Mouse (Mus musculus) intestine, postnatal 0 days (tissue): ENCODE measurements around the gene Ranbp17. TPM values are rescaled to one million over a fixed set of nuclear protein-coding genes. Genes with fewer than 3 reads are reported as not detected.

Experiments used
- ATAC-seq: fragments of 200-750 bp; cut with Nextera tagmentation; 2 replicates; pipeline ENCODE4 v1.8.0; 2017; ENCODE audit warnings: mild to moderate bottlenecking, moderate TSS enrichment, moderate library complexity
- H3K27ac ChIP-seq: fragments of 300-500 bp; sonication (generic); 2 replicates; pipeline ENCODE4 v1.5.1; 2014; ENCODE audit warnings: mild to moderate bottlenecking, low read depth, low read length, moderate library complexity
- H3K27me3 ChIP-seq: fragments of 300-500 bp; sonication (generic); replicated peaks from 2 replicates; pipeline ENCODE4 v1.6.1; 2014; ENCODE audit warnings: low read length, mixed read lengths; ENCODE audit not compliant: control insufficient read depth, insufficient read depth
- H3K36me3 ChIP-seq: fragments of 300-500 bp; sonication (generic); 2 replicates; pipeline ENCODE4 v1.6.1; 2014; ENCODE audit warnings: mild to moderate bottlenecking, moderate library complexity; ENCODE audit not compliant: control insufficient read depth, insufficient read depth
- H3K4me1 ChIP-seq: fragments of 300-500 bp; sonication (generic); replicated peaks from 2 replicates; pipeline ENCODE4 v1.6.1; 2014; ENCODE audit warnings: antibody characterized with exemption, low read length, mixed read lengths; ENCODE audit not compliant: control insufficient read depth, insufficient read depth
- H3K4me2 ChIP-seq: fragments of 300-500 bp; sonication (generic); replicated peaks from 2 replicates; pipeline ENCODE4 v1.6.1; 2014; ENCODE audit warnings: low read depth, mild to moderate bottlenecking, moderate library complexity
- H3K4me3 ChIP-seq: fragments of 300-500 bp; sonication (generic); 2 replicates; pipeline ENCODE4 v1.5.1; 2014; ENCODE audit warnings: low read depth, low read length
- H3K9ac ChIP-seq: fragments of 300-500 bp; sonication (generic); 2 replicates; pipeline ENCODE4 v1.6.1; 2014; ENCODE audit warnings: mild to moderate bottlenecking, low read depth, low read length
- H3K9me3 ChIP-seq: fragments of 300-500 bp; sonication (generic); 2 replicates; pipeline ENCODE4 v1.6.1; 2016; ENCODE audit warnings: mixed run types; ENCODE audit not compliant: control insufficient read depth
- CTCF ChIP-seq: sonication (generic); IDR thresholded peaks from 2 replicates; pipeline ENCODE4 v1.5.1; 2016; ENCODE audit warnings: low read depth, mild to moderate bottlenecking, control low read depth, antibody characterized with exemption, moderate library complexity
- WGBS: fragments of 180-500 bp; shearing (Covaris S2); extraction: QIAGEN DNeasy Blood & Tissue Kit; methylation state at CpG from one replicate; pipeline ENCODE4 v1.1.7; 2014; 5-methylcytosine and 5-hydroxymethylcytosine counted together
- polyA plus RNA-seq: library from polyadenylated mRNA; unstranded; fragments of >200 nt; fragmentation: Nextera tagmentation; extraction: Ambion mirVana; gene quantifications from 2 replicates; pipeline ENCODE4 v1.2.1, GENCODE M21; 2015

Gene Ranbp17
- polyA plus RNA-seq, 1 experiment from 2014 or later = 1.1 TPM

DNA sequence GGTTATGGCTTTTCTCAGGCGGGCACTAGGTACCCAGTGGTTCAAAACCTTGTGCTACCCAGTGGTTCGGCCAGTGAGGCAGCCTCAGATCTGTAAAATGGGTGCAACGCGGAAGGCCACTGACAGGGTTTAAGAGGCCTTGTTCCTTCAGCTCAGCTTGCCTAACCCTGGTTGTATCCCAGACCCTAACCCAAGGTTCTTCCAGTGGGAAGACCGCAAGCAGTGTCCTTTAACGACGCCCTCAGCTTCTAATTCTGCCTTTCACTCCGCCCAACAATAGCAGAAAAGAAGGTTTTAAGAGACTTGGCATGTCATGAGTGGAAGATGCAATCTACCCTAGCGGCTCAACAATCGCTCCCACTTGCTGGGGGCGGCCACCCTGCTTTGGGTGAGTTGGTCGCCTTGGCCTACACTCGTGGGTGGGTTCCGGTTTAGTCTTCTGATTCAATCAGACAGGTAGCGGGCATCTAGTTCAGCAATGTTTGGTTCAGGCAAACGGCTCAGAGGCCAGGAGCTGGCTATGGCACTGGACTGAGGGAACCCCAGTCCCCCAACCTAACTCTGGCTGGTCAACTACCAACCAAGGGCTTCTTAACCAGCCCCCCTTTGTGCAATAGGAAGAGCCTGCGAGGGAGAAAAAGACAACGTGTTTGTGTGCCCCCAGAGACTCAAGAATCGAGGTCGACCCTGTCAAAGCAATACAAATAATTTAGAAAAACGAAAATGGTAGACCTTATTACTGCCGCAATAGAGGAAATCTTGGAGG lies 315.0 kb downstream of the Ranbp17 start:
- no peak for TF ChIP-seq CTCF
- H3K4me2 ChIP-seq = no peak overlapping the region
- ATAC-seq = no peak

DNA sequence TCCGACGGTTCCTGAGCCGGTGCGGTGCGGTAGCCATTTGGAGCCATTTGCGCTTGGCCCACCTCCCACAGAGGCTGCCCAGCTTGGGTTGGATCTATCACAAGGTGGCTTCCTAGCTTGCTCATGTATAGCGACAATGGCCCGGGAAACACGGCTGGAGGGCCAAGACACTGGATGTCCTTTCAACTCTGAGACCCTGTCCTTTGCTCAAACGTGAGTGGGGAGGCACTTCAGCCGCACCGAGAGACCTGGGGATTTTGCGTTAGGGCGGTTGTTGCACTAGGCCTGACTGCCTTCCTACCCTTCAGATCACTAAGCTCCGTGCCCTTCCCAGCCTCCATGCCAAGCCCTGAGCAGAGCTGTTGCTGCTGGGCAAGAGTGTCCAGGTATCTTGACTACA lies 315.9 kb downstream of the Ranbp17 start:
- no peak overlapping the region for H3K27ac ChIP-seq
- H3K4me1 ChIP-seq = peaks cover 5% of the 10 kb centered on the region; the same call in 1 of the 2 replicates
- peaks cover 93% of the 10 kb centered on the region for H3K27me3 ChIP-seq
- H3K4me3 ChIP-seq = no peak overlapping the region
- TF ChIP-seq CTCF = no peak
- no peak overlapping the region for H3K9ac ChIP-seq
- no peak overlapping the region for H3K4me2 ChIP-seq
- 18% methylated on average over 15 of the region's 15 CpGs for WGBS
- no peaks in the 10 kb centered on the region for H3K9me3 ChIP-seq
- no peak for ATAC-seq
- H3K36me3 ChIP-seq = no peaks in the 10 kb centered on the region

More for the DNA sequence above, 315.0 kb downstream of the Ranbp17 start:
- H3K9me3 ChIP-seq = no peaks in the 10 kb centered on the region
- H3K36me3 ChIP-seq = no peaks in the 10 kb centered on the region; the same call in 1 of the 2 replicates
- no peak overlapping the region for H3K27ac ChIP-seq
- H3K4me3 ChIP-seq = no peak overlapping the region
- no peak overlapping the region for H3K9ac ChIP-seq
- WGBS = 21% methylated on average over 22 of the region's 22 CpGs
- peaks cover 93% of the 10 kb centered on the region for H3K27me3 ChIP-seq
- H3K4me1 ChIP-seq = peaks cover 5% of the 10 kb centered on the region; the same call in 1 of the 2 replicates

DNA sequence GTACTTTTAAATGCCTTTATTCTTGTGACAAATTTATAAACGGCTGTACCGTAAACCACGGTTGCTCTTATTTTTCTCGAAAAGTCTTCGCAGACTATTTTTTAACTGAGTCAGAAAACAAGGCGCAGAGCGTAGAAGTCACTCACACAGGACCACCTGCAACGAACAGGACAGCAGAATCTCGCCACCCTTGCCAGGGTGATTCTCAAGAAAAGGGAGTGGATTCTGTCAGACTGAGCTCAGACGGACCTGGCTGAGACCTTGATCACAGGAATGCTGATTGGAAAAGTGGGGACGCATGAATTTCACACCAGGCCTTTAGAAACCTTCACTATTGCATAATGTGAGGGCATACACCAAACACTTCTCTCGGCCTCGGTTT lies 316.4 kb downstream of the Ranbp17 start:
- 25% methylated on average over 13 of the region's 13 CpGs for WGBS
- Histone ChIP-seq H3K4me3 (no peak overlapping the region), H3K4me2 (no peak overlapping the region), H3K27me3 (peaks cover 93% of the 10 kb centered on the region), H3K36me3 (no peaks in the 10 kb centered on the region), H3K9me3 (no peaks in the 10 kb centered on the region), H3K27ac (no peak overlapping the region), H3K4me1 (peaks cover 5% of the 10 kb centered on the region; the same call in 1 of the 2 replicates), H3K9ac (no peak overlapping the region)
- ATAC-seq = no peak
- TF ChIP-seq CTCF = no peak

DNA sequence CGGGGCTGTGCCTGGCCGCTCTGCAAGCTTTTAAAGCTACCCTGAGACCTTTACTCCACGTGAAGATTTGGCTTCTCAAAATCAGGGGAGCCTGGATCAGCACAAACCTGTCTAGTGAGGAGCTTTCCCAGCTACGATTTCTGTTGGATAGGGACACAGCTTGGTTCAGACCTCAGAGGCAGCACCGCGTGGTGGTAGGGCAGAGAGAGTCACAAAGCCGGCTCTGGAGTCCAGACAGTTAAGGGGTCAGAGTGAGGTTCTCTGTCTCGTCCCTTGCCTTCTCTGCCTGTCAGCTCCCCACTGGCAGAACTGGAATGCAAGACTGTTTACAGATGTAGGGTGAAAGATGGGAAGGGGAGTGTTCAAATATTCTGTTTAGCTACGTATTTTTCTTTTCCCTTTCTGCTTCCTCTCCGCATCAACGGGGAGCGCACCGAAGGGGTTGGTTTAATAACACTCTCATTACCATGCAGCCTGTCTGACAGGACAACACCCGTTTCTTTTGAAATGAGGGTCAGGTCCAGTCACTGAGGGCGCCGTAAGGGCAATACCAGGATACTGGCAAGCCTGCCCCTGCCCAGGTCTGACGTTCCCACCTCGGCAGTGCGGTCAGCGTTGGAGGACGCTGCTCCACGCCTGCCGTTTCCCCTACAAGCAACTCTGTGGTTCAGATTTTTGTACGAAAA lies 317.0 kb downstream of the Ranbp17 start:
- H3K27me3 ChIP-seq = peaks cover 90% of the 10 kb centered on the region
- no peak for TF ChIP-seq CTCF
- H3K36me3 ChIP-seq = no peaks in the 10 kb centered on the region
- no peak overlapping the region for H3K4me2 ChIP-seq
- 6% methylated on average over 24 of the region's 24 CpGs for WGBS
- H3K9me3 ChIP-seq = no peaks in the 10 kb centered on the region
- H3K9ac ChIP-seq = no peak overlapping the region
- H3K27ac ChIP-seq = no peak overlapping the region
- H3K4me1 ChIP-seq = peaks cover 5% of the 10 kb centered on the region; the same call in 1 of the 2 replicates
- no peak for ATAC-seq
- no peak overlapping the region for H3K4me3 ChIP-seq

DNA sequence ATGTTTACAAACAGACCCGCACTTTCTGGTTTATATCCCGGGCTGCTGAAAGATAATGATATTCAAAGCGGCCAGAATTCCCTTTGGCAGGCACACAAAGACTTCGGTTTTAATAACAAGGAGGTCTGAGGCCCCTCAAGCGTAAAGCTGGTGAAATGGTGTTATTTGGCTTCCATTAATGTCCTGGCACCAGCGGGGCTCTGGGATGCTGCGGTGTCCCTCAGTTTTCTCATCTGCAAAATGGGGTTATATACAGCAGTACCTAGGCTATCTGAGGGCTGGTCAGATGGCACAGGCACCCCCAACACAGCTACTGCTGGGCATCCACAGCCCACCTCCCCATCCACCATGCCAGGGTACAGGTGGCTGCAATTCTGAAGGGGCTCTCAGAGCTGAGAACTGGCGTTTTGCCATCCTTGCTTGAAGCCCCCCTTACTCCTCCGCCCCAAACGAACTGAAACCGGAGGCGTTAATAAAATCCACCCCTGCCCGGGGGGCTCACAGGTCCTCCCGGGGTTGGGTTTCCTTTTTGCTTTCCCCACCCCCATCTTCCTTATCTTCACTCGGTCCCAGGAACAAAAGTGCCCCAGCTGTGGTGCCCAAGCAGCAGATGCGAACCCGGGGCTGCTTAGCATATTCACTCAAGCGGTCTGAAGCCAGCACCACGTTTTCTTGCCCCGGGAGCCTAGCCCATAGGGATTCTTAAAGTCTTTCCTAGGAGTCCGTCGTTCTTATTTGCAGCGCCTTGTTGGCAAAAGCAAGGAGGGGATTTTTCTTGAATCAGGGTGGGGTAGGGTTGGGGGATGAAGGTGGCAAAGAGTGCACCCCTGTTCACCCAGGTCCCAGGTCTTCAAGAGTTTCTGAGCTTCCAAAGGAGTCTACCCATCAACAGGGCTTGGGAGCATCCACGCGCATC lies 317.8 kb downstream of the Ranbp17 start:
- H3K9me3 ChIP-seq = no peaks in the 10 kb centered on the region
- H3K27me3 ChIP-seq = peaks cover 84% of the 10 kb centered on the region
- H3K4me3 ChIP-seq = no peak overlapping the region
- no peak overlapping the region for H3K9ac ChIP-seq
- no peak for ATAC-seq
- no peak overlapping the region for H3K4me2 ChIP-seq
- no peaks in the 10 kb centered on the region for H3K36me3 ChIP-seq
- TF ChIP-seq CTCF = no peak
- WGBS = 5% methylated on average over 25 of the region's 25 CpGs
- no peak overlapping the region for H3K27ac ChIP-seq
- H3K4me1 ChIP-seq = peaks cover 2% of the 10 kb centered on the region; the same call in 1 of the 2 replicates

DNA sequence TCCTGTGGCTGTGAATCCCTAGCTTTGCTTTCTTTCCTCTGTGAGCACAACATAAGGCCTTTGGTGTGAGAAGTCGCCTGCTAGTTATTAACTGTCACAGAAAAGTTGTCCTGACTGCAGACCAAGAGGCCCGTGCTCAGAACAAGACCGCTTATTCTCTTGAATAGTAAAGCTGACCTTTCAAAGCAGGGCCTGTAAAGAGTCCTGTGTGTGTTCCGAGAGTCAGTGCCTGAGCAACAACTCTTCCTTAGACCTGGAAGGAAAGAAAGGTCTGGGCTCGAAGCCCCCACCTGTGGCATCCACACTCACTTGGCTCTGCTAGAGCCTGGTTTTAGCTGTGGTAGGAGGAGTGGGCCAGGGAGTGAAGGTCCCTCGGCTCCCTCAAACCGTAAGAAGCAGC lies 318.5 kb downstream of the Ranbp17 start:
- Histone ChIP-seq H3K9ac (no peak overlapping the region), H3K27me3 (peaks cover 77% of the 10 kb centered on the region), H3K27ac (no peak overlapping the region), H3K4me2 (no peak overlapping the region), H3K4me1 (no peaks in the 10 kb centered on the region), H3K4me3 (no peak overlapping the region), H3K36me3 (no peaks in the 10 kb centered on the region), H3K9me3 (no peaks in the 10 kb centered on the region)
- WGBS = 35% methylated on average over 7 of the region's 7 CpGs
- TF ChIP-seq CTCF = no peak
- no peak for ATAC-seq
